Mouse (Mus musculus) cerebellum, postnatal 14 days (tissue): ENCODE data around the gene Ube2d1.

Experiments used
- DNase-seq, 2 experiments: peaks; one replicate each; pipeline ENCODE4 v3.0.0; 2021; ENCODE audit warnings: mixed read lengths in 2 of 2

The Ube2d1 gene

DNA sequence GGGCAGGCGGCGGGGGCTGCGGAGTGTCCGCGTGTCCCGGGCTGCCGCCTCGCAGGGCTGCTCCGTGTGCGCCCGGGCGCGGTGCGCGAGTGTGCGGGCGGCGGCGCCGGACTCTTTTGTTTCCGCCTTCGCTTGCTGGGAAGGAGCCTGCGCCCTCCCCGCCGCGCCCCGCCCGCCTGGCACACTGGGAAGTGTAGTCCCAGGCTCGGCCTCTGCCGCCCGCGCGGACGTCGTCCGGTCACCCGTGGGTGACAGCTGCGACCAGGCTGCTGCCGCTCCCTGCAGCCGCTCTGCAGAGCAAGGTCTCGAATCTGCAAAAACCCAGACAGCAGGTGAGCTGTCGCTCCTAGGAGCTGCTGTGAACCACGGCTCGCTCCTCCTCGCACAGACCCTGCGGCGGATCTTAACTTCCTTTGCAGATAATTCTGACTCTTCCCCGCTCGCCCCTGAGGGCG, at the start of gene Ube2d1:
Gene Ube2d1 (minus strand): TSS at position 137 of the 455 bp plus-strand sequence.
- peak; percentile 95 for DNase-seq

GRCm38 (mm10) chr10:71332859-71333258, 47.8 kb upstream of the Ube2d1 start:
- no peak for DNase-seq

GRCm38 (mm10) chr10:71332376-71332775, 47.3 kb upstream of the Ube2d1 start:
- no peak for DNase-seq

- DNase-seq: no peak
These were observed 46.8 kb upstream of the Ube2d1 start for GRCm38 (mm10) chr10:71331908-71332307.

DNA sequence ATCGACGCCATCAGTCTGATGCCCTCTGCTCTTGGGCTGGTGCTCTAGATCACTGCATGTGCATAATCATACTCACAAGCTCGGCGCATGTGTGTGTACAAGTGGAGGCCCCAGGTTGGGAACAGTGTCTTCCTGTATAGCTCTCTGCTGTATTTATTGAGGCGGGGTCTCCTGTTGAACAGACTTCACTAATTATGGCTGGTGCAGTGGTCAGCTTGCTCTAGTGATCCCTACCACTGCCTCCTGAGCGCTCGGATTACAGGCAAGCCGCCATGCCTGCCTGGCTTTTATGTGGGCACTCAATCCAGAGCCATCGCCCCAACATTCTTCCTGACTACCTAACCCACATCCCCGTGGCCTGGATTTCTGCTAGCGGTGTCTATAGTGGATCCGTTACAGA, 45.0 kb upstream of the Ube2d1 start:
- DNase-seq: no peak

DNA sequence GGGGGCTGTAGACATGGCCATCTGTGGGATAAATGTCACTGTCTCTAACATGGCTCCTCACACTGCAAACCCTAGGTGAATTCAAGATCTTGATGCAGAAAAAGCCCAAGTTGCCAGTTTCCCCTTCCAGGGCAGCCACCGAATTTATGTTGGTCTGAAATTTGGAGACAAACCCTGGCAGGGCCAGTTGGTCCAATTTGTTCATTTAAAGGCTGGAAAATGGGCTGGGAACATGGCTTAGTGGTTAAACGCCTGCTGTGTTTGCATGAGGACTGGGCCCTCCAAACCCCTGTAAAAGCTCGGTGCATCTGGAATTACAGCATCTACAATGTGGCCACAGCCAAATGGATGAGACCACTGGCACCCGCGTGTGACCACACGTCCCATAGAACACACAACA, 44.2 kb upstream of the Ube2d1 start:
- no peak for DNase-seq

DNA sequence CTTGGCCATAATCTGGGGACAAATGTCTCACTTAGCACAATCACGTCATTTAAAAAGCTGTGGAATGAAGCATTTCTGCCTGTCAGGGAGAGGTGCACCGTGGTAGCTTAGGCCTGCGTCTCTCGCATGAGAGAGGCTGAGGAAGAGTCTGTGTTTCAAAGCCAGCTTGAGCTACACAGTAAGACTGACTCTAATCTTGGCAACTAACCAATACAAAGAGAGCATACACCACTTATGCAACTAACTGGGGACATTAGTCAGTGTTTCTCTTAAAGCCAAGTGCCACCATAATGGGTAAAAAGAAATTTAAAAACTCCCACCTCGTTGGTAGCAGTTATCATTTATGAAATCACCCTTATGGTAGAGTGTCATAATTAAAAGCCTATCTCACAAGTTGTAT, 43.8 kb upstream of the Ube2d1 start:
- DNase-seq: no peak

- DNase-seq: no peak
These were observed 43.3 kb upstream of the Ube2d1 start for GRCm38 (mm10) chr10:71328382-71328781.

GRCm38 (mm10) chr10:71327386-71327785, 42.3 kb upstream of the Ube2d1 start:
- DNase-seq: no peak

GRCm38 (mm10) chr10:71326789-71327188, 41.7 kb upstream of the Ube2d1 start:
- DNase-seq: peak; percentile 83 to 85

DNA sequence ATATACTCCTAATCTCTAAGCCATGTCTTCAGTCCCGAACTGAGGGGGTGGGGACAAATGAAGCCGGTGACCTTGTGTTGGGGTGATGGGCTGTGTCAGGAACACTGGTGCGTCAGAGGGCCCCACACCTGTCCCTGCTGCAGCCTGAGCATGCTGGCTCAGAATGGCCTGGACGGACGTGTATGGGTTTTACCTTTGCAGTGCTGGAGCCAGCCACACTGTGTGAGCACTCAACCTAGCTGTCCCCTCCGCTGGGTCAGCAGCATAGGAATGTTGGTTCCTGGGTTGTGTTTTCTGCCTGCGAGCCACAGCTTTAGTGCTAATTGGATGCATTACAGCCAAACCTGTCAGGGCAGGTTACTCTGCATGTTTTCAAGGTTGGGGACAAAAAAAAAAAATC, 41.1 kb upstream of the Ube2d1 start:
- DNase-seq: no peak

- no peak for DNase-seq
These were observed 38.6 kb upstream of the Ube2d1 start for GRCm38 (mm10) chr10:71323669-71324068.

DNA sequence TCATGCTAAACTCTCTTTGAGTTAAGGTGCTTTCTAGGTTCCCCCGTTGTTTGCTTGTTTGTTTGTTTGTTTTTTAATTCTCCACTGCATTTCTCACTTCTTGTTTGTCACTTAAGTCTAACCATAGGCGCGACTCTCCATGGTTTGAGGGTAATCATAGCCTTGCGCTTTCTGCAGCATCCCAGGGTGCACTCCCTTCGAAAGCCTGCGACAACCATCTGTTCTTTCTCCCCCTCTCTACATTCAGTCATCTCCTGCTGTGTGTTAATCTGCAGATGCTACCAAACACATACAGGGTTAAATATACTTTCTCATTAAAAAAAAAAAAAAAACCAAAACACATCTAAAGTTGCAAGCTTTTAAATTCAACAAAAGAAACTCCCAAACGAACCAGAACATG, 31.4 kb upstream of the Ube2d1 start:
- no peak for DNase-seq

GRCm38 (mm10) chr10:71316056-71316455, 31.0 kb upstream of the Ube2d1 start:
- DNase-seq: peak in 1 of 2 experiments; percentile 27

DNA sequence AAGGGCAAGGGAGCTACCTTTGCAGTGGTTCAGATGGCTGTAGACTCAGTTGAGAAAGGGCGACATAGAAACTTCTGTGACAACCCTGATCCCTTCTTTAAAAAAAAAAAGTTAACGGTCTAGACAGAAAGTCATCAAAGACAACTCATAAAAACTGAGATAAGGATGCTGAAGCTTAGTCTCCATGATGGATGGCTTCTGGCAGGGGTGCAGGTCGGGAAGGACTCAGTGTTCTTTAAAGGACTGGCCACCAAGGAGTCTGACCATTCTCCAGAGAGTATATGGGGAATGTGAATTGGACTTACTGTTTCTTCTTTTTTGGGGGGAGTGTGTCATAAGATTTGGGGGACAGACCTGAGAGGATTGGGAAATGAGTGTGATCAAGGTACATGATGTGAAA, 29.5 kb upstream of the Ube2d1 start:
- no peak for DNase-seq

- DNase-seq: no peak
These were observed 25.2 kb upstream of the Ube2d1 start for GRCm38 (mm10) chr10:71310288-71310687.

- DNase-seq: no peak
These were observed 23.1 kb upstream of the Ube2d1 start for GRCm38 (mm10) chr10:71308199-71308598.

- DNase-seq: no peak
These were observed 21.7 kb upstream of the Ube2d1 start for GRCm38 (mm10) chr10:71306759-71307158.

GRCm38 (mm10) chr10:71306190-71306589, 21.1 kb upstream of the Ube2d1 start:
- peak; percentile 54 to 73 for DNase-seq

DNA sequence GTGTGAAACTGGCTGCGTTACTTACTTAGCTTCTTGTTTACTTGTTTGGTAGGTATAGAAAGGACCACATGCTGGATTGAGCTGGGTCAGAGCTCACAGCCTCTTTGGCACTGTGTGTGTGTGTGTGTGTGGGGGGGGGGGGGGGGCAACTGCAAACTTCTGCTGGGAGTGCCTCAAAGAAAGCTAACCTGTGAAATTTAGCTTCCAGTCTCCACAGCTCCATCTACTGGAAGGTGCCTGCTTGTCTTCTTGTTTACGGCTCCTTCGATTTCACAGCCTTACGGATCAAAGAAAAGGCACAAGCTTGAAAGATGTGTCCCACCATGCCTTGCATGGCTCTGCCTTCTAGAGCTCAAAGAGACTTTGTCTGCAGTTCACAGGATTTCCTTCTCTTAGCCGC, 17.4 kb upstream of the Ube2d1 start:
- no peak for DNase-seq

DNA sequence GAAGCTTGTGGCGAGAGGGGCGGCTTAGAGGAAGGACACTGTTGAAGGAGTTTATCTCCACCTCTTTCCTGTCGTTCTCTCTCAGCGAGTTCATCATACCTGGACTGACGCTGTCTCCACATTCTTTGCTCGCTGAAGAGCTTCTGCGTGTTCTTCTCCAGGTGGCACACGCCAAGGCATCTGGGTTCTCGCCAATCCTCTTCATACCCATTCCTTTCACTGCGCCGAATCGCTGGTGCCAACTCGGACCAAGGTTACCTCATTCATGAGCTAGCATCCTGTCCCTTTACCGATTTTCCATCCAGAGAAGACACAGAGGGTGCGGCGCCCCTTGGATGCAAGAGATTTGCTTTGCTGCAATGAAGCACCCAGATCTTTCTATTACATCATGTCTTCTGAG, 15.1 kb upstream of the Ube2d1 start:
- DNase-seq: peak; percentile 56 to 63

DNA sequence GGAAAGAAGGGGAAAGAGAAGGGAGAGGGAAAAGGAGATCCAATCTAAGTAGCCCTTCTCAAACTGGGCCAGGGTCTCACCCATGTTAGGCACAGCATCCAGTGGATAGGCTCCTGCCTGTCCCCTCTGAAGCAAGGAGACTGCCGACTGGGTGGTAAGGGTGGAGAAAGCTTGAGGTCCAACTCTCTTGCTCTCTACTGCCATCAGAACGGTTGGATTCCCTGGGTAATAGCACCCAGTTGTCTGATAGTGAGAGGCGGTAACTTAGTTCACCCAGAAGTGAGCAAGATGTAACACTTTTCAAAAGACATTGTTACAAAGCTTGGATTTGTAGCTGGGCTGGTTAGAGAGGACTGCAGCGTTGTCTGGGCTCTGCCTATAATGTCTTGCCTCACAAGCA, 8.2 kb upstream of the Ube2d1 start:
- DNase-seq: no peak

- no peak for DNase-seq
These were observed 7.2 kb upstream of the Ube2d1 start for GRCm38 (mm10) chr10:71292254-71292653.

GRCm38 (mm10) chr10:71291801-71292200, 6.7 kb upstream of the Ube2d1 start:
- DNase-seq: no peak

DNA sequence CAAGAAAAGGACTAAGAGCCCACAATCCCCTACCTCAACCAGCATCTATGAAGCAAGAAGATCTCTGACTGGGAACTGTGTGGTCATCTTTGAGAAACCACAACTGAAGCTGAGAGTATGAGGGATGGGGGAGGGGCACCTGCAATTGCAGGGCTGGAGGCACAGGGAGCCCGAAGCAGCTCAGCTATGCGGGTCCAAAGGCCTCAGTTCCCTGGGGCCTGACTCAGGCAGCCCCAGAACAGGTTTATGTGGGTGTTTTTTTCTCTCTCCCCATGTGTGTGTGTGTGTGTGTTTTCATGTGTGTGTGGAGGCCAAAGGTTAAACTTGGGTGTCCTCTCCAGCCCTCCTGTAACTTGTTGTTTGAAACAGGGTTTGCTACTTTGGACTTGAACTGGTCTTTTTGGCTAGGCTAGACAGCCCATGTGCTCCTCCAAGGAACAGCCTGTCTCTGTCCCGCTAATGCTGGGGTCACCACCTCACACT, 6.2 kb upstream of the Ube2d1 start:
- no peak for DNase-seq
